Mouse (Mus musculus) heart, adult 2 months (tissue): ENCODE measurements around the gene Naa15.

Experiments
- CTCF ChIP-seq: fragments of 200-600 bp; IDR thresholded peaks from 2 replicates; pipeline ENCODE4 v1.8.1; 2022; ENCODE audit warnings: antibody characterized with exemption, mild to moderate bottlenecking, moderate library complexity
- EP300 ChIP-seq: fragments of 200-500 bp; IDR thresholded peaks from 2 replicates; pipeline ENCODE4 v1.6.1; 2011; ENCODE audit warnings: low read depth, low read length, control low read depth; ENCODE audit not compliant: insufficient read depth
- POLR2A ChIP-seq: fragments of 200-500 bp; IDR thresholded peaks from 2 replicates; pipeline ENCODE4 v1.6.1; 2011; ENCODE audit warnings: mild to moderate bottlenecking, low read depth, low read length, control low read depth; ENCODE audit not compliant: insufficient read depth

DNA sequence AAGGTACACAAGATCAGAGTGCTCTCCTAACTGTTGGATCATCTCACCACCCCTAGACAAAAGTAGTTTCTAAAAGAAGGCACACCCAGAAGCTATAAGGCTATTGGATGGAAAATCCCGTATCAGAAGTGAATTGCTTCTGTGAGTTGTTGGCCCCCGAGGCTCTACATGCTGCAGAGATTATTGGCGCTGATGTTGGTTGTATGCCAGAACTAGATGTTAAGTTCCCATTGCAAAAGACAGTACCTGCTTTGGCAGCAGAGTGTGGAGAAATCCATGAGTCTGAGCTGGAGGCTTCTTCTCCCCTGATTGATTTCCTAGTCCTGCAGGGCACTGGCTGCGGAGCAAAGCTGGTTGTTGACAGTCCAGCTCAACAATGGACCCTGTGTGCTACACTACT is 46.9 kb upstream of the Naa15 start:
- no peak for TF ChIP-seq CTCF
- no peak for TF ChIP-seq POLR2A
- no peak for TF ChIP-seq EP300
